Mouse (Mus musculus): Measurements from ENCODE around the gene Dgcr8.

DNA sequence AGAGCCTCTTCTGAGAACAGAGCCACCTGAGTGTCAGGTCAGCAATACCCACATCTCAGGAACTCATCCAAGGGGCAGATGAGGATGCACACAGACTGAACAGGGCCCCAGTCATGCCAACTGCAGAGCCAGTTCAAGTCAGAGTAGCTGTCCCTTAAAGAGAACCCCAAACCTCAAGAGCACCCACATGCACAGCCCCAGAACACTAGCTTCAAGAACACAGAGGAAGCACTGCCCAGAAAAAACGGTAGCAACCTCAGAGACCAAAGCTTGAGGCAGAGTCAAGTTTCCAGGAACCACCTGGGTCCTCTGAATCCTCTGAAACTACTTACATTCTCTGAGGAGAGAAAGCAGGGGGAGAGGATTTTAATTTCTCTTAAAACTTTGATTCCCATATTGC, 55.6 kb downstream of the Dgcr8 start:
- TF ChIP-seq CTCF (IDR thresholded peaks at IDR 0.05; ENCODE audit: low read depth, low read length) (no peak), POLR2A (IDR thresholded peaks at IDR 0.05; ENCODE audit: extremely low read depth, insufficient read depth, low read length) (no peak)

Measured in liver, adult 2 months (tissue).